In genomic region chr9:56830162-56830561, GRCm38 (mm10) we compare ENCODE assay signal across 11 mouse cellular contexts. TPM values are rescaled to one million over a fixed set of nuclear protein-coding genes. Genes with fewer than 3 reads are reported as not detected.
A peak's percentile ranks its signal among the peaks of the same experiment; 100 is the strongest.
DNase-seq lines count a peak whose midpoint lies in the region; ATAC-seq lines count a peak whose summit lies in the region.
"Had no signal": no experiment of that assay in that cellular context is flagged by ENCODE, and none has a peak within 500 bp of the region (broad histone marks: within the 10 kb centered on the region; RNA-seq: fewer than 3 reads in every experiment).

No protein-coding gene starts in this region.

- intact Hi-C loops in left cerebral cortex, postnatal 10 days (cut with DNase I), result no loop called here
- intact Hi-C loops in gastrocnemius, postnatal 14 days (cut with DNase I; ENCODE audit: low total_unique reads), result no loop called here

- H3K36me3 ChIP-seq in midbrain, embryonic 16.5 days (ENCODE audit: control insufficient read depth, insufficient read depth, low read length), result no peaks in the 10 kb centered on the region

- no peaks in the 10 kb centered on the region for H3K9me3 ChIP-seq in midbrain, embryonic 16.5 days (replicated peaks; ENCODE audit: control insufficient read depth, low read length, poor library complexity, severe bottlenecking)

- H3K9ac ChIP-seq in midbrain, embryonic 16.5 days (ENCODE audit: low read depth, low read length), result no peak overlapping the region
- H3K9ac ChIP-seq: liver, embryonic 14.5 days had no signal

- no peak overlapping the region for H3K27ac ChIP-seq in midbrain, embryonic 16.5 days (ENCODE audit: low read length)
- H3K27ac ChIP-seq: liver, embryonic 14.5 days had no signal

- no peak overlapping the region for H3K4me3 ChIP-seq in midbrain, embryonic 16.5 days (ENCODE audit: low read depth, low read length)

- no peak overlapping the region for H3K4me2 ChIP-seq in midbrain, embryonic 16.5 days (ENCODE audit: low read length)

- 7% methylated on average over 4 of the region's 4 CpGs for WGBS in midbrain, embryonic 16.5 days

- H3K27me3 ChIP-seq in midbrain, embryonic 16.5 days (ENCODE audit: control insufficient read depth, insufficient read depth, low read depth, low read length), result peaks cover 4% of the 10 kb centered on the region; the same call in 1 of the 2 replicates

- ATAC-seq in midbrain, embryonic 16.5 days, result peak; percentile 59; the same call in 1 of the 2 replicates
- ATAC-seq in erythroid progenitor cell, adult 5-6 weeks (replicated peaks; ENCODE audit: low FRiP score, poor library complexity, severe bottlenecking), result no peak

- peak; percentile 56 to 61 for DNase-seq in left cerebral cortex, postnatal 10 days (ENCODE audit: extremely low spot score in 1 of 2, low spot score in 2 of 2)
- DNase-seq in left cerebral cortex, adult 11 months (ENCODE audit: low spot score), result no peak
- peak; percentile 63 for DNase-seq in adrenal gland, postnatal 14 days
- DNase-seq in gastrocnemius, postnatal 14 days, result peak; percentile 79
- no peak for DNase-seq in urinary bladder, adult 18-20 months (ENCODE audit: low spot score in 2 of 2)

- H3K4me1 ChIP-seq in midbrain, embryonic 16.5 days (ENCODE audit: control insufficient read depth, insufficient read depth, low read length), result peaks cover 22% of the 10 kb centered on the region

RNA-seq across cellular contexts. Expression of gene Lingo1, which starts 33.9 kb away (rescaled TPM):
- 100 to 1,000 TPM; 368 to 379 TPM for total RNA-seq in left cerebral cortex, postnatal 10 days (2021)
- total RNA-seq in adrenal gland, postnatal 14 days (2021), result 1.4 and 3.0 TPM in 2 replicates
- under 1 TPM; 0.47 to 0.82 TPM for total RNA-seq in gastrocnemius, postnatal 14 days (2021)
- 71.0 and 83.0 TPM in 2 replicates for polyA plus RNA-seq in midbrain, embryonic 16.5 days (2015; fragmentation: Nextera tagmentation; extraction: Ambion mirVana)
- not detected in 2 replicates for total RNA-seq in erythroid progenitor cell, adult 5-6 weeks (2015; ENCODE audit: low replicate concordance)
- not detected in 2 replicates for total RNA-seq in erythroid progenitor cell, adult 5-6 weeks (2017; ENCODE audit: low replicate concordance)
- total RNA-seq: neutrophil, adult 5-6 weeks had no signal

RNA-seq across cellular contexts. Expression of gene Odf3l1, which starts 34.3 kb away (rescaled TPM):
- total RNA-seq in left cerebral cortex, postnatal 10 days (2021), result not detected
- 2.0 and 3.2 TPM in 2 replicates for total RNA-seq in adrenal gland, postnatal 14 days (2021)
- under 1 TPM in 1 of 2 experiments, not detected in 1; 0.80 TPM for total RNA-seq in gastrocnemius, postnatal 14 days (2021)
- polyA plus RNA-seq in midbrain, embryonic 16.5 days (2015; fragmentation: Nextera tagmentation; extraction: Ambion mirVana), result not detected in 2 replicates
- total RNA-seq in erythroid progenitor cell, adult 5-6 weeks (2015; ENCODE audit: low replicate concordance), result not detected in 2 replicates
- total RNA-seq in erythroid progenitor cell, adult 5-6 weeks (2017; ENCODE audit: low replicate concordance), result not detected in 2 replicates
- total RNA-seq: heart, postnatal 14 days; neutrophil, adult 5-6 weeks had no signal
- polyA plus RNA-seq: embryonic facial prominence, embryonic 11.5 days; liver, embryonic 14.5 days had no signal

RNA-seq across cellular contexts. Expression of gene Cspg4, which starts 34.7 kb away (rescaled TPM):
- 10 to 100 TPM; 21.2 to 28.0 TPM for total RNA-seq in left cerebral cortex, postnatal 10 days (2021)
- 12.5 and 17.0 TPM in 2 replicates for total RNA-seq in adrenal gland, postnatal 14 days (2021)
- 10 to 100 TPM; 13.8 to 20.6 TPM for total RNA-seq in gastrocnemius, postnatal 14 days (2021)
- polyA plus RNA-seq in midbrain, embryonic 16.5 days (2015; fragmentation: Nextera tagmentation; extraction: Ambion mirVana), result 7.3 and 7.8 TPM in 2 replicates
- not detected in 2 replicates for total RNA-seq in erythroid progenitor cell, adult 5-6 weeks (2015; ENCODE audit: low replicate concordance)
- total RNA-seq in erythroid progenitor cell, adult 5-6 weeks (2017; ENCODE audit: low replicate concordance), result not detected in 2 replicates
- total RNA-seq: neutrophil, adult 5-6 weeks had no signal

Comparison
In these comparisons a context has a peak if more than half of its experiments do, and no peak if none do; other contexts are left out.
1. DNase-seq: peak in left cerebral cortex, postnatal 10 days (2 of 2), adrenal gland, postnatal 14 days (single experiment) and gastrocnemius, postnatal 14 days (single experiment); none in left cerebral cortex, adult 11 months (single experiment) and urinary bladder, adult 18-20 months (0 of 2).
2. RNA of gene Lingo1, which starts 33.9 kb away (total RNA-seq): 368 to 379 TPM in left cerebral cortex, postnatal 10 days; 1.4 to 3.0 TPM in adrenal gland, postnatal 14 days, 0.47 to 0.82 TPM in gastrocnemius, postnatal 14 days and not detected in erythroid progenitor cell, adult 5-6 weeks; every median in the first group is over 10 times any median in the second.
3. RNA of gene Cspg4, which starts 34.7 kb away (total RNA-seq): 21.2 to 28.0 TPM in left cerebral cortex, postnatal 10 days, 13.8 to 20.6 TPM in gastrocnemius, postnatal 14 days and 12.5 to 17.0 TPM in adrenal gland, postnatal 14 days; not detected in erythroid progenitor cell, adult 5-6 weeks; every median in the first group is over 10 times any median in the second.